Mouse (Mus musculus) heart, postnatal 0 days (tissue): ENCODE data around the gene Rnasel. TPM values are rescaled to one million over a fixed set of nuclear protein-coding genes. Genes with fewer than 3 reads are reported as not detected.
A peak's percentile ranks its signal among the peaks of the same experiment; 100 is the strongest.

Experiments
- ATAC-seq: fragments of 200-750 bp; cut with Nextera tagmentation; 2 replicates; pipeline ENCODE4 v1.8.0; 2017; ENCODE audit warnings: low read depth, moderate number of reproducible peaks, moderate library complexity; ENCODE audit not compliant: insufficient read depth
- DNase-seq: peaks from one replicate; pipeline ENCODE4 v3.0.0-alpha.2; 2016; ENCODE audit warnings: low spot score
- H3K27ac ChIP-seq: fragments of 300-500 bp; sonication (generic); 2 replicates; pipeline ENCODE4 v1.5.1; 2014; ENCODE audit warnings: low read depth, mild to moderate bottlenecking
- H3K27me3 ChIP-seq: fragments of 300-500 bp; sonication (generic); 2 replicates; pipeline ENCODE4 v1.6.1; 2014; ENCODE audit warnings: low read length, mixed read lengths; ENCODE audit not compliant: control insufficient read depth, insufficient read depth
- H3K36me3 ChIP-seq: fragments of 300-500 bp; sonication (generic); replicated peaks from 2 replicates; pipeline ENCODE4 v1.6.1; 2014; ENCODE audit warnings: low read length, mixed read lengths; ENCODE audit not compliant: control insufficient read depth, insufficient read depth
- H3K4me1 ChIP-seq: fragments of 300-500 bp; sonication (generic); 2 replicates; pipeline ENCODE4 v1.6.1; 2014; ENCODE audit warnings: antibody characterized with exemption; ENCODE audit not compliant: control insufficient read depth, insufficient read depth
- H3K4me2 ChIP-seq: fragments of 300-500 bp; sonication (generic); 2 replicates; pipeline ENCODE4 v1.6.1; 2014; ENCODE audit warnings: low read depth, mild to moderate bottlenecking, low read length, moderate library complexity
- H3K4me3 ChIP-seq: fragments of 300-500 bp; sonication (generic); 2 replicates; pipeline ENCODE4 v1.5.1; 2014; ENCODE audit warnings: low read depth, low read length
- H3K9ac ChIP-seq: fragments of 300-500 bp; sonication (generic); replicated peaks from 2 replicates; pipeline ENCODE4 v1.6.1; 2014; ENCODE audit warnings: low read depth, low read length, mixed read lengths
- H3K9me3 ChIP-seq: fragments of 300-500 bp; sonication (generic); replicated peaks from 2 replicates; pipeline ENCODE4 v1.6.1; 2016; ENCODE audit warnings: low read length; ENCODE audit not compliant: control insufficient read depth
- CTCF ChIP-seq: IDR thresholded peaks from 2 replicates; pipeline ENCODE4 v1.5.1; 2016; ENCODE audit warnings: antibody characterized with exemption, control low read depth, low read depth
- EP300 ChIP-seq: IDR thresholded peaks from 2 replicates; pipeline ENCODE4 v1.6.1; 2016; ENCODE audit warnings: antibody characterized with exemption, low read depth
- WGBS: fragments of 180-500 bp; shearing (Covaris S2); extraction: QIAGEN DNeasy Blood & Tissue Kit; methylation state at CpG from one replicate; pipeline ENCODE4 v1.1.7; 2014; 5-methylcytosine and 5-hydroxymethylcytosine counted together
- polyA plus RNA-seq: library from polyadenylated mRNA; unstranded; fragments of >200 nt; fragmentation: Nextera tagmentation; extraction: Ambion mirVana; gene quantifications from 2 replicates; pipeline ENCODE4 v1.2.1, GENCODE M21; 2015
- total RNA-seq: library from RNA; depleted of rRNA; stranded (reverse); fragments of >200 nt; gene quantifications from 2 replicates; pipeline ENCODE4 v1.2.3, GENCODE M21; 2014; ENCODE audit warnings: low replicate concordance

Gene Rnasel
- total and polyA plus RNA-seq, 2 experiments from 2014 or later = 17.4 to 31.4 TPM

- Histone ChIP-seq H3K4me2 (no peak overlapping the region), H3K4me3 (no peak overlapping the region), H3K9ac (no peak overlapping the region), H3K9me3 (no peaks in the 10 kb centered on the region), H3K4me1 (no peaks in the 10 kb centered on the region), H3K27ac (no peak overlapping the region), H3K27me3 (no peaks in the 10 kb centered on the region), H3K36me3 (no peaks in the 10 kb centered on the region)
- ATAC-seq = no peak
- 68% methylated on average over 9 of the region's 9 CpGs for WGBS
- TF ChIP-seq CTCF (no peak), EP300 (no peak)
- no peak for DNase-seq
Measured at GRCm38 (mm10) chr1:153723426-153723825, 25.8 kb upstream of the Rnasel start.

- WGBS = 84% methylated on average over 16 of the region's 16 CpGs
- Histone ChIP-seq H3K36me3 (no peaks in the 10 kb centered on the region), H3K4me1 (peaks cover 18% of the 10 kb centered on the region; the same call in 1 of the 2 replicates), H3K27ac (no peak overlapping the region), H3K9ac (no peak overlapping the region), H3K4me3 (no peak overlapping the region), H3K27me3 (no peaks in the 10 kb centered on the region), H3K4me2 (no peak overlapping the region), H3K9me3 (no peaks in the 10 kb centered on the region)
- no peak for DNase-seq
- ATAC-seq = no peak
- TF ChIP-seq CTCF (no peak), EP300 (no peak)
Measured at GRCm38 (mm10) chr1:153726636-153727035, 22.6 kb upstream of the Rnasel start.

- no peak for DNase-seq
- H3K27me3 ChIP-seq = no peaks in the 10 kb centered on the region
- no peak overlapping the region for H3K9ac ChIP-seq
- H3K4me1 ChIP-seq = peaks cover 21% of the 10 kb centered on the region
- no peak overlapping the region for H3K27ac ChIP-seq
- TF ChIP-seq CTCF = no peak
- no peak for TF ChIP-seq EP300
- H3K9me3 ChIP-seq = no peaks in the 10 kb centered on the region
- ATAC-seq = no peak
- 16% methylated on average over 2 of the region's 2 CpGs for WGBS
- no peaks in the 10 kb centered on the region for H3K36me3 ChIP-seq
- no peak overlapping the region for H3K4me3 ChIP-seq
- H3K4me2 ChIP-seq = no peak overlapping the region
Measured at GRCm38 (mm10) chr1:153729806-153730205, 19.4 kb upstream of the Rnasel start.

- no peak overlapping the region for H3K4me2 ChIP-seq
- H3K9me3 ChIP-seq = no peaks in the 10 kb centered on the region
- 10% methylated on average over 3 of the region's 3 CpGs for WGBS
- H3K9ac ChIP-seq = no peak overlapping the region
- no peak overlapping the region for H3K4me3 ChIP-seq
- ATAC-seq (peak; percentile 84), DNase-seq (peak; percentile 77)
- TF ChIP-seq CTCF = no peak
- TF ChIP-seq EP300 = 0 out of 2 replicates have a peak, but pooled peaks have one; percentile 53
- H3K27me3 ChIP-seq = no peaks in the 10 kb centered on the region
- H3K36me3 ChIP-seq = no peaks in the 10 kb centered on the region
- peaks cover 21% of the 10 kb centered on the region for H3K4me1 ChIP-seq
- peak overlapping the region; percentile 57 for H3K27ac ChIP-seq
Measured at GRCm38 (mm10) chr1:153730671-153731070, 18.6 kb upstream of the Rnasel start.

GRCm38 (mm10) chr1:153733181-153733580 is 16.0 kb upstream of the Rnasel start:
- Histone ChIP-seq H3K4me1 (peaks cover 21% of the 10 kb centered on the region), H3K36me3 (no peaks in the 10 kb centered on the region), H3K9me3 (no peaks in the 10 kb centered on the region), H3K27ac (no peak overlapping the region), H3K27me3 (peaks cover 4% of the 10 kb centered on the region; the same call in 1 of the 2 replicates), H3K4me3 (no peak overlapping the region), H3K4me2 (no peak overlapping the region), H3K9ac (no peak overlapping the region)
- 60% methylated on average over 9 of the region's 9 CpGs for WGBS
- no peak for TF ChIP-seq EP300
- TF ChIP-seq CTCF = no peak
- DNase-seq = no peak
- ATAC-seq = no peak

GRCm38 (mm10) chr1:153734866-153735265 is 14.4 kb upstream of the Rnasel start:
- DNase-seq (no peak), ATAC-seq (no peak)
- TF ChIP-seq CTCF (no peak), EP300 (no peak)
- H3K36me3 ChIP-seq = no peaks in the 10 kb centered on the region
- H3K9ac ChIP-seq = no peak overlapping the region
- no peak overlapping the region for H3K27ac ChIP-seq
- 72% methylated on average over 4 of the region's 4 CpGs for WGBS
- H3K4me2 ChIP-seq = no peak overlapping the region
- no peak overlapping the region for H3K4me3 ChIP-seq
- H3K9me3 ChIP-seq = no peaks in the 10 kb centered on the region
- peaks cover 14% of the 10 kb centered on the region for H3K4me1 ChIP-seq
- peaks cover 14% of the 10 kb centered on the region; the same call in 1 of the 2 replicates for H3K27me3 ChIP-seq
